ENCODE assay signal across 8 mouse cellular contexts in the genomic region with DNA sequence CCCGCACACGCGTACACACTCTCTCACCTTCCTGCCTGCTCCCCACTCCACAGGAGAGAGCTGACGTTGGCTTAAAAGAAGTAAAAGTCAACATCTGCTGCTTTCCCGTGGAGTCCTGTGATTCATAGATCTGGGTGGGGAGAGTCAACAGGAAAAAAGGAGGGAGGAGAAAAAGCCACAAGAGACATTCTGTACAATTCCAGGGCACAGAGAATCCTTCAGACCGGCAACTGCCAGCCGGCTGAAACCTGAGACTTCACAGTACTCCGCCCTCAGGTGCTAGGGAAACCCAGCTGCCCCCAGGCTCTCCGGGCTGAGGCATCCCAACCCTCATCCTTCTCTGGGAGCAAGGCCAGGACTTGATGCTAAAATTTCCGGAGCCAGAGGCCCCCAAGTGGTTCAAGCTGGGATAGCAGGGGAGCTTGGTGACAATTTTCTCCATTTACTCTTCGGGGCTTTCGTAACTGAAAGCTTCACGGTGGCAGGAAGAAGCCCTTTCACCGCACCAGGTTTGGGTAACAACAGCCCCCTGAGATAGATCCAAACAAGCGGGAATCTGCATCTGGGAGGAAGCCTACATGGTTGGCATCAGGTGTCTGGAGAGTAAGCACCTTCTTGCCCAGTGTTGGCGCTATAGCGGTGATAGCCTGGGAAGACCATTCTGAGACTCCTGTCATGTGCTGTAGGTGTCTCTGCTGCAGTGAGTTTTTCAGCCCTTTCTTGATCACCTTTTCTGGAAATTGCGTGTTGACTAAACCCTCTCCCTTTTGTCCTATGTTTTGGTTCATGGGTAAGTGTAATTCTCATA. TPM values are rescaled to one million over a fixed set of nuclear protein-coding genes. Genes with fewer than 3 reads are reported as not detected.
DNase-seq lines count a peak whose midpoint lies in the region; ATAC-seq and TF ChIP-seq lines count a peak whose summit lies in the region.

No protein-coding gene starts in this region.

- no peaks in the 10 kb centered on the region for H3K27me3 ChIP-seq in Patski
- H3K27me3 ChIP-seq in hindbrain, embryonic 14.5 days (ENCODE audit: control insufficient read depth, insufficient read depth, low read length): no peaks in the 10 kb centered on the region

- TF ChIP-seq CTCF in Patski (IDR thresholded peaks at IDR 0.05): peak; percentile 91

- no peaks in the 10 kb centered on the region for H3K9me3 ChIP-seq in hindbrain, embryonic 14.5 days (ENCODE audit: control insufficient read depth, low read length)

- H3K27ac ChIP-seq in hindbrain, embryonic 14.5 days: peak overlapping the region; percentile 45; the same call in 1 of the 2 replicates

- peak overlapping the region; percentile 60 for H3K4me2 ChIP-seq in hindbrain, embryonic 14.5 days (replicated peaks)

- in situ Hi-C loops in Patski (cut with MboI; ENCODE audit: low pct_unique_long_range_greater_than_20kb): no loop called here

- H3K36me3 ChIP-seq in hindbrain, embryonic 14.5 days (replicated peaks; ENCODE audit: control insufficient read depth, insufficient read depth): no peaks in the 10 kb centered on the region

- 0 out of 2 replicates have a peak, but pooled peaks cover 10% of the 10 kb centered on the region for H3K4me1 ChIP-seq in hindbrain, embryonic 14.5 days (replicated peaks; ENCODE audit: control insufficient read depth, insufficient read depth, low read length)

- WGBS in hindbrain, embryonic 14.5 days: 6% methylated on average over 17 of the region's 18 CpGs

- DNase-seq in Patski (ENCODE audit: low read depth, low spot score): peak; percentile 99
- DNase-seq in cerebellum, postnatal 14 days: peak; percentile 95 to 97
- DNase-seq in frontal cortex, postnatal 25 days (ENCODE audit: low spot score in 2 of 2): peak; percentile 89 to 90
- DNase-seq in hindbrain, embryonic 14.5 days (ENCODE audit: low spot score): peak; percentile 90
- DNase-seq in layer of hippocampus, postnatal 36 days: peak; percentile 82 to 86
- peak; percentile 85 for DNase-seq in lung, postnatal 25 days (ENCODE audit: low spot score)
- peak; percentile 65 for DNase-seq in retina, postnatal 7 days (ENCODE audit: low read depth, low spot score)
- peak; percentile 71 to 75 for DNase-seq in urinary bladder, adult 18-20 months (ENCODE audit: low spot score in 2 of 2)

- CTCF ChIA-PET in Patski (lab: Charles Lee): interaction anchor here (0.7 to 2.1 kb wide), 21 partner anchors 9 to 122 kb away, joined by 3 to 18 read pairs (median 4); a partner anchor contains a TSS

- peak overlapping the region; percentile 50 for H3K9ac ChIP-seq in hindbrain, embryonic 14.5 days

- POLR2A ChIA-PET in Patski (lab: Charles Lee): interaction anchor here (1.2 to 1.3 kb wide), 2 partner anchors 19 to 34 kb away, joined by 4 to 7 read pairs; a partner anchor contains a TSS

- peak; percentile 95 for ATAC-seq in Patski
- peak; percentile 84 for ATAC-seq in hindbrain, embryonic 14.5 days (ENCODE audit: low FRiP score)

- peak overlapping the region; percentile 22 for H3K4me3 ChIP-seq in hindbrain, embryonic 14.5 days (replicated peaks; ENCODE audit: low read length)

RNA-seq across cellular contexts. Expression of a gene that starts 6.3 kb away (rescaled TPM):
- 0.09 TPM for polyA plus RNA-seq in Patski (2021)
- polyA plus RNA-seq in hindbrain, embryonic 14.5 days (2014; fragmentation: Nextera tagmentation; extraction: Ambion mirVana): 1.7 and 1.8 TPM in 2 replicates
- 1 to 10 TPM; 4.3 to 5.1 TPM for total RNA-seq in layer of hippocampus, postnatal 36 days (2021)

RNA-seq across cellular contexts. Expression of a gene that starts 18.3 kb away (rescaled TPM):
- 2.2 TPM for polyA plus RNA-seq in Patski (2021)
- polyA plus RNA-seq in hindbrain, embryonic 14.5 days (2014; fragmentation: Nextera tagmentation; extraction: Ambion mirVana): 0.86 and 0.99 TPM in 2 replicates
- total RNA-seq in layer of hippocampus, postnatal 36 days (2021): 1 to 10 TPM; 2.4 to 3.4 TPM

RNA-seq across cellular contexts. Expression of a gene that starts 28.4 kb away (rescaled TPM):
- 0.10 TPM for polyA plus RNA-seq in Patski (2021)
- polyA plus RNA-seq in hindbrain, embryonic 14.5 days (2014; fragmentation: Nextera tagmentation; extraction: Ambion mirVana): 0.07 TPM in 1 of 2 replicates, not detected in the other
- total RNA-seq in layer of hippocampus, postnatal 36 days (2021): under 1 TPM; 0.77 to 0.91 TPM

RNA-seq across cellular contexts. Expression of a gene that starts 28.5 kb away (rescaled TPM):
- 84.6 TPM for polyA plus RNA-seq in Patski (2021)
- 57.0 and 58.2 TPM in 2 replicates for polyA plus RNA-seq in hindbrain, embryonic 14.5 days (2014; fragmentation: Nextera tagmentation; extraction: Ambion mirVana)
- 10 to 100 TPM; 55.7 to 56.7 TPM for total RNA-seq in layer of hippocampus, postnatal 36 days (2021)

RNA-seq across cellular contexts. Expression of a gene that starts 32.5 kb away (rescaled TPM):
- polyA plus RNA-seq in Patski (2021): 54.0 TPM
- 27.5 and 29.3 TPM in 2 replicates for polyA plus RNA-seq in hindbrain, embryonic 14.5 days (2014; fragmentation: Nextera tagmentation; extraction: Ambion mirVana)
- total RNA-seq in layer of hippocampus, postnatal 36 days (2021): 10 to 100 TPM; 26.1 to 27.5 TPM

Comparison
In these comparisons a context has a peak if more than half of its experiments do, and no peak if none do; other contexts are left out.
1. Peak in every context shown above with its lines: DNase-seq, ATAC-seq, H3K4me3 ChIP-seq and H3K27ac ChIP-seq.